Mouse (Mus musculus): ENCODE data around the gene Gnb1. TPM values are rescaled to one million over a fixed set of nuclear protein-coding genes. Genes with fewer than 3 reads are reported as not detected.

Gnb1 gene
- 338 TPM for polyA plus RNA-seq (2012; fragmentation: generic; extraction: Trizol)
- long read RNA-seq, experiment 1, partial matches to known transcripts: 25 of 163 reads
- long read RNA-seq, experiment 1, other reads (novel, unspliced or antisense): 127 of 163 reads
- long read RNA-seq, experiment 2, transcript Gnb1-201 (12 exons, 3,131 nt): minor isoform, 12 of 131 reads
- long read RNA-seq, experiment 2, transcript Gnb1-206 (4 exons, 812 nt): major isoform, 21 of 131 reads
- long read RNA-seq, experiment 2, transcript Gnb1-202 (11 exons, 3,088 nt): minor isoform, 16 of 131 reads
- long read RNA-seq, experiment 2, partial matches to known transcripts: 64 of 131 reads
- long read RNA-seq, experiment 2, other reads (novel, unspliced or antisense): 14 of 131 reads

- Histone ChIP-seq H3K4me3 (ENCODE audit: insufficient read depth, poor library complexity, severe bottlenecking) (peak within 1 kb of the TSS; percentile 100), H3K27me3 (ENCODE audit: control insufficient read depth, insufficient read depth, insufficient read length) (no peaks in the 10 kb centered on the region), H3ac (ENCODE audit: control insufficient read depth, insufficient read length, low read depth) (peak within 1 kb of the TSS; percentile 99)
Observed at GRCm38 (mm10) chr4:155490990-155491504, at the start of gene Gnb1. Gene Gnb1, plus strand, starts transcription at chr4:155491361.

DNA sequence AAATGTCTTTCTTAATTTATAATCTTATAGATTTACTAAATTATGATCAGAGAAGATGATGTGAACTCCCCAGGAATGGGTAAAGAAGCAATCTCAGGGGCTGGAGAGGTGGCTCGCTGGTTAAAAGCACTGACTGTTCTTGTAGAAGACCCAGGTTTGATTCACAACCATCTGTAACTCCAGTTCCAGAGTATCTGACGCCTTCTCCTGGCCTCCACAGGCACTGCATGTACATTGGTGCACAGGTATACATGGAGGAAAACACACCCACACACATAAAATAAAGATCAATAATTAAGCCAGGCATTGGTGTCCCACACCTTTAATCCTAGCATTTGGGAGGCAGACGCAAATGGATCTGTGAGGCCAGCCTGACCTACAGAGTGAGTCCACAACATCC is 48.4 kb upstream of the Gnb1 start:
- H3K79me3 ChIP-seq (ENCODE audit: low read depth): no peaks in the 10 kb centered on the region
- no peaks in the 10 kb centered on the region for H3K36me3 ChIP-seq (ENCODE audit: control insufficient read depth, insufficient read depth)
- no peaks in the 10 kb centered on the region for H3K79me2 ChIP-seq (ENCODE audit: control insufficient read depth, insufficient read depth)
- H3ac ChIP-seq (ENCODE audit: control insufficient read depth, insufficient read length, low read depth): no peak overlapping the region
- no peak for TF ChIP-seq MYOG (IDR thresholded peaks at IDR 0.05; ENCODE audit: control insufficient read depth, extremely low read depth, insufficient read length)
- TF ChIP-seq CTCF (IDR thresholded peaks at IDR 0.05; ENCODE audit: control insufficient read depth, insufficient read depth, insufficient read length): no peak
- no peak for TF ChIP-seq MYOD1 (IDR thresholded peaks at IDR 0.05; ENCODE audit: control insufficient read depth, insufficient read length, low read depth)
- TF ChIP-seq FOSL1 (IDR thresholded peaks at IDR 0.05; ENCODE audit: insufficient read depth, low read length, poor library complexity, severe bottlenecking): no peak
- TF ChIP-seq CEBPB (IDR thresholded peaks at IDR 0.05; ENCODE audit: low read depth): no peak
- TF ChIP-seq MAX (IDR thresholded peaks at IDR 0.05): no peak
- TF ChIP-seq USF1 (IDR thresholded peaks at IDR 0.05; ENCODE audit: low read depth): no peak
- no peak overlapping the region for H3K4me3 ChIP-seq (ENCODE audit: insufficient read depth, poor library complexity, severe bottlenecking)
- H3K27me3 ChIP-seq (ENCODE audit: control insufficient read depth, insufficient read depth, insufficient read length): peaks cover 49% of the 10 kb centered on the region

More at GRCm38 (mm10) chr4:155490990-155491504, at the start of gene Gnb1:
- no peak for TF ChIP-seq USF1 (IDR thresholded peaks at IDR 0.05; ENCODE audit: low read depth)
- no peak for TF ChIP-seq MYOG (IDR thresholded peaks at IDR 0.05; ENCODE audit: control insufficient read depth, extremely low read depth, insufficient read length)
- TF ChIP-seq FOSL1 (IDR thresholded peaks at IDR 0.05; ENCODE audit: insufficient read depth, low read length, poor library complexity, severe bottlenecking): no peak
- peak; percentile 73 for TF ChIP-seq MAX (IDR thresholded peaks at IDR 0.05)
- TF ChIP-seq CTCF (IDR thresholded peaks at IDR 0.05; ENCODE audit: control insufficient read depth, insufficient read depth, insufficient read length): no peak
- no peak for TF ChIP-seq CEBPB (IDR thresholded peaks at IDR 0.05; ENCODE audit: low read depth)
- TF ChIP-seq MYOD1 (IDR thresholded peaks at IDR 0.05; ENCODE audit: control insufficient read depth, insufficient read length, low read depth): no peak
- Histone ChIP-seq H3K36me3 (ENCODE audit: control insufficient read depth, insufficient read depth) (peaks cover 8% of the 10 kb centered on the region), H3K79me3 (ENCODE audit: low read depth) (peaks cover 47% of the 10 kb centered on the region), H3K79me2 (ENCODE audit: control insufficient read depth, insufficient read depth) (peaks cover 52% of the 10 kb centered on the region)

DNA sequence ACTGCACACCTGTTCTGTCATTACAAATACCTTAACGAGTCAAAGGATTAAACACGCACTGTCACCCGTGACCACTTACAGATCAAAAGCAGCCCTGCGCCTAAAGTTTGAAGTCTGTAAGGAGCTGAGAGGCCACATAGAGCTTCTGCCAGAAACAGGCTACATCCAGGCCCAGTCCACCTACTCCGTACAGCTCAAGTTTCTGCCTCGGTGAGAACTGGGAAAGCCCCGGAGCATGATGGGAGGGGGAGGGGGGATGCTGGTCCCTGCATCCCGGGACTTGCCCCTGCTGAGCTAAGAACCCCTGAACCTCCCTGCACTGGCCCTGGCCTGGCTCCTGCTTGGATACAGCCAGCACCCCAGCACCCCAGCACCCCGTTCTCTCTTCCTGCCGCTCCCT is 39.6 kb upstream of the Gnb1 start:
- Histone ChIP-seq H3ac (ENCODE audit: control insufficient read depth, insufficient read length, low read depth) (no peak overlapping the region), H3K79me2 (ENCODE audit: control insufficient read depth, insufficient read depth) (no peaks in the 10 kb centered on the region), H3K4me3 (ENCODE audit: insufficient read depth, poor library complexity, severe bottlenecking) (no peak overlapping the region), H3K27me3 (ENCODE audit: control insufficient read depth, insufficient read depth, insufficient read length) (peaks cover 21% of the 10 kb centered on the region), H3K79me3 (ENCODE audit: low read depth) (no peaks in the 10 kb centered on the region), H3K36me3 (ENCODE audit: control insufficient read depth, insufficient read depth) (no peaks in the 10 kb centered on the region)
- TF ChIP-seq MYOG (IDR thresholded peaks at IDR 0.05; ENCODE audit: control insufficient read depth, extremely low read depth, insufficient read length): no peak
- no peak for TF ChIP-seq MYOD1 (IDR thresholded peaks at IDR 0.05; ENCODE audit: control insufficient read depth, insufficient read length, low read depth)
- no peak for TF ChIP-seq CEBPB (IDR thresholded peaks at IDR 0.05; ENCODE audit: low read depth)
- TF ChIP-seq MAX (IDR thresholded peaks at IDR 0.05): no peak
- TF ChIP-seq FOSL1 (IDR thresholded peaks at IDR 0.05; ENCODE audit: insufficient read depth, low read length, poor library complexity, severe bottlenecking): no peak
- no peak for TF ChIP-seq USF1 (IDR thresholded peaks at IDR 0.05; ENCODE audit: low read depth)
- no peak for TF ChIP-seq CTCF (IDR thresholded peaks at IDR 0.05; ENCODE audit: control insufficient read depth, insufficient read depth, insufficient read length)

GRCm38 (mm10) chr4:155458575-155458974 is 32.6 kb upstream of the Gnb1 start:
- TF ChIP-seq CTCF (IDR thresholded peaks at IDR 0.05; ENCODE audit: control insufficient read depth, insufficient read depth, insufficient read length): no peak
- no peak for TF ChIP-seq CEBPB (IDR thresholded peaks at IDR 0.05; ENCODE audit: low read depth)
- no peak for TF ChIP-seq MAX (IDR thresholded peaks at IDR 0.05)
- TF ChIP-seq MYOD1 (IDR thresholded peaks at IDR 0.05; ENCODE audit: control insufficient read depth, insufficient read length, low read depth): no peak
- no peak for TF ChIP-seq USF1 (IDR thresholded peaks at IDR 0.05; ENCODE audit: low read depth)
- no peak for TF ChIP-seq MYOG (IDR thresholded peaks at IDR 0.05; ENCODE audit: control insufficient read depth, extremely low read depth, insufficient read length)
- TF ChIP-seq FOSL1 (IDR thresholded peaks at IDR 0.05; ENCODE audit: insufficient read depth, low read length, poor library complexity, severe bottlenecking): no peak
- H3K4me3 ChIP-seq (ENCODE audit: insufficient read depth, poor library complexity, severe bottlenecking): no peak overlapping the region
- no peaks in the 10 kb centered on the region for H3K79me3 ChIP-seq (ENCODE audit: low read depth)

DNA sequence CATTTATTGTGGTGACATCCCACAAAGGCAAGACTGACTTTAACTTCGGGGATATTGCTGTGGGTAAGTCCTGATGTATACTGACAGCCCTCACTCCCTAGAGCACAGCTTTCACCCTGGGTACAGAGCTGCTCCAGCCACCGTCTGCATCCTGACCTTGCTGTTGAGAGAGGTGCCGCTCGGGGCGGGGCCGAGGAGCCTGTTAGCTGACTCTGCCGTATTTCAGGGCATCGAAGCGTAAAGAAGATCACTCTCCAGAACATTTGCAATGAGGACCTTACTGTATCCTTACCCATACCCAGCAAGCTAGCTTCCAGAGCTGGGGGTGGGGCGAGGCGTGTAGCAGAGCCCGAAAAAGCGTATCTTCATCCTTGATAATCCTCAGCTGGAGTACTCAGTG is 28.1 kb upstream of the Gnb1 start:
- Histone ChIP-seq H3K79me2 (ENCODE audit: control insufficient read depth, insufficient read depth) (no peaks in the 10 kb centered on the region), H3K27me3 (ENCODE audit: control insufficient read depth, insufficient read depth, insufficient read length) (peaks cover 97% of the 10 kb centered on the region), H3K36me3 (ENCODE audit: control insufficient read depth, insufficient read depth) (no peaks in the 10 kb centered on the region), H3K4me3 (ENCODE audit: insufficient read depth, poor library complexity, severe bottlenecking) (no peak overlapping the region), H3K79me3 (ENCODE audit: low read depth) (no peaks in the 10 kb centered on the region), H3ac (ENCODE audit: control insufficient read depth, insufficient read length, low read depth) (no peak overlapping the region)
- TF ChIP-seq CEBPB (IDR thresholded peaks at IDR 0.05; ENCODE audit: low read depth) (no peak), USF1 (IDR thresholded peaks at IDR 0.05; ENCODE audit: low read depth) (no peak), CTCF (IDR thresholded peaks at IDR 0.05; ENCODE audit: control insufficient read depth, insufficient read depth, insufficient read length) (no peak), FOSL1 (IDR thresholded peaks at IDR 0.05; ENCODE audit: insufficient read depth, low read length, poor library complexity, severe bottlenecking) (no peak), MYOG (IDR thresholded peaks at IDR 0.05; ENCODE audit: control insufficient read depth, extremely low read depth, insufficient read length) (no peak), MAX (IDR thresholded peaks at IDR 0.05) (no peak), MYOD1 (IDR thresholded peaks at IDR 0.05; ENCODE audit: control insufficient read depth, insufficient read length, low read depth) (no peak)

More at GRCm38 (mm10) chr4:155458575-155458974, 32.6 kb upstream of the Gnb1 start:
- Histone ChIP-seq H3K79me2 (ENCODE audit: control insufficient read depth, insufficient read depth) (no peaks in the 10 kb centered on the region), H3K27me3 (ENCODE audit: control insufficient read depth, insufficient read depth, insufficient read length) (peaks cover 65% of the 10 kb centered on the region), H3K36me3 (ENCODE audit: control insufficient read depth, insufficient read depth) (no peaks in the 10 kb centered on the region), H3ac (ENCODE audit: control insufficient read depth, insufficient read length, low read depth) (no peak overlapping the region)
